Mouse (Mus musculus): ENCODE results near the gene F3.

- no peak for TF ChIP-seq POLR2A (IDR thresholded peaks at IDR 0.05; ENCODE audit: insufficient read depth, low read length)
- TF ChIP-seq CTCF (IDR thresholded peaks at IDR 0.05; ENCODE audit: low read depth, low read length): no peak
Observed at GRCm38 (mm10) chr3:121693746-121694145, 29.6 kb upstream of the F3 start.

Measured in ES-Bruce4 (cell line).